Mouse (Mus musculus): ENCODE results near the gene Rce1.
"Not testable (repeated sequence)": the region's sequence is repeated elsewhere in the genome, so short reads cannot be mapped to it uniquely, and the experiment has no call there.

Rce1 gene

GRCm38 (mm10) chr19:4613464-4614304 is 11.8 kb downstream of the Rce1 start:
- in situ Hi-C loops (cut with MseI, MboI) = no loop called here

GRCm38 (mm10) chr19:4612181-4612961 is 13.1 kb downstream of the Rce1 start:
- in situ Hi-C loops (cut with MseI, MboI) = no loop called here

- in situ Hi-C loops (cut with MseI, MboI) = no loop called here
Measured at GRCm38 (mm10) chr19:4610109-4610508, 15.3 kb downstream of the Rce1 start.

GRCm38 (mm10) chr19:4608511-4608910 is 16.9 kb downstream of the Rce1 start:
- in situ Hi-C loops (cut with MseI, MboI) = no loop called here

GRCm38 (mm10) chr19:4607406-4607805 is 18.0 kb downstream of the Rce1 start:
- in situ Hi-C loops (cut with MseI, MboI) = no loop called here

- in situ Hi-C loops (cut with MseI, MboI) = no loop called here
Measured at GRCm38 (mm10) chr19:4605654-4606053, 19.8 kb downstream of the Rce1 start.

GRCm38 (mm10) chr19:4603801-4604723 is 21.4 kb downstream of the Rce1 start:
- in situ Hi-C loops (cut with MseI, MboI) = no loop called here

- in situ Hi-C loops (cut with MseI, MboI) = no loop called here
Measured at GRCm38 (mm10) chr19:4602459-4602858, 23.0 kb downstream of the Rce1 start.

- in situ Hi-C loops (cut with MseI, MboI) = no loop called here
Measured at GRCm38 (mm10) chr19:4596071-4596470, 29.4 kb downstream of the Rce1 start.

- in situ Hi-C loops (cut with MseI, MboI) = no loop called here
Measured at GRCm38 (mm10) chr19:4593792-4594522, 31.5 kb downstream of the Rce1 start.

GRCm38 (mm10) chr19:4590025-4590424 is 35.4 kb downstream of the Rce1 start:
- in situ Hi-C loops (cut with MseI, MboI) = no loop called here

GRCm38 (mm10) chr19:4589081-4589480 is 36.4 kb downstream of the Rce1 start:
- in situ Hi-C loops (cut with MseI, MboI) = no loop called here

GRCm38 (mm10) chr19:4588430-4588829 is 37.0 kb downstream of the Rce1 start:
- in situ Hi-C loops (cut with MseI, MboI) = no loop called here

- in situ Hi-C loops (cut with MseI, MboI) = no loop called here
Measured at GRCm38 (mm10) chr19:4587426-4587825, 38.0 kb downstream of the Rce1 start.

- in situ Hi-C loops (cut with MseI, MboI) = not testable (repeated sequence)
Measured at GRCm38 (mm10) chr19:4586783-4587182, 38.7 kb downstream of the Rce1 start.

GRCm38 (mm10) chr19:4583856-4584255 is 41.6 kb downstream of the Rce1 start:
- in situ Hi-C loops (cut with MseI, MboI) = no loop called here

- in situ Hi-C loops (cut with MseI, MboI) = no loop called here
Measured at GRCm38 (mm10) chr19:4579296-4579695, 46.1 kb downstream of the Rce1 start.

- in situ Hi-C loops (cut with MseI, MboI) = no loop called here
Measured at GRCm38 (mm10) chr19:4578799-4579198, 46.6 kb downstream of the Rce1 start.

- in situ Hi-C loops (cut with MseI, MboI) = no loop called here
Measured at GRCm38 (mm10) chr19:4573241-4573640, 52.2 kb downstream of the Rce1 start.

Measured in mouse trophoblast stem cell (cell line).